Mouse (Mus musculus) cortical plate, adult 2 months (tissue): ENCODE measurements around the gene Hoxd11. TPM values are rescaled to one million over a fixed set of nuclear protein-coding genes. Genes with fewer than 3 reads are reported as not detected.

Source experiments
- H3K27ac ChIP-seq: fragments of 200-500 bp; 2 replicates; pipeline ENCODE4 v1.5.1; 2012; ENCODE audit warnings: low read length, control low read depth, inconsistent platforms; ENCODE audit not compliant: insufficient read depth
- H3K4me1 ChIP-seq: fragments of 200-500 bp; 2 replicates; pipeline ENCODE4 v1.6.1; 2011; ENCODE audit warnings: low read length; ENCODE audit not compliant: control insufficient read depth, insufficient read depth
- H3K4me3 ChIP-seq: fragments of 200-500 bp; 2 replicates; pipeline ENCODE4 v1.5.1; 2011; ENCODE audit warnings: mild to moderate bottlenecking, low read length, control low read depth; ENCODE audit not compliant: insufficient read depth
- CTCF ChIP-seq: fragments of 200-500 bp; IDR thresholded peaks from 2 replicates; pipeline ENCODE4 v1.5.1; 2011; ENCODE audit warnings: mild to moderate bottlenecking, control low read depth, low read length; ENCODE audit not compliant: insufficient read depth; ENCODE audit errors: extremely low read depth
- POLR2A ChIP-seq: fragments of 200-500 bp; IDR thresholded peaks from 2 replicates; pipeline ENCODE4 v1.6.1; 2011; ENCODE audit warnings: mild to moderate bottlenecking, low read length, control low read depth; ENCODE audit not compliant: insufficient read depth; ENCODE audit errors: extremely low read depth
- polyA plus RNA-seq: library from polyadenylated mRNA; depleted of rRNA; stranded (reverse); fragments of >200 nt; gene quantifications from 2 replicates; pipeline ENCODE4 v1.2.3, GENCODE M21; 2012

Gene Hoxd11
- polyA plus RNA-seq, 1 experiment: not detected

- Histone ChIP-seq H3K4me1 (no peaks in the 10 kb centered on the region), H3K4me3 (no peak overlapping the region), H3K27ac (no peak overlapping the region)
- TF ChIP-seq CTCF (no peak), POLR2A (no peak)
These were observed 48.9 kb downstream of the Hoxd11 start for GRCm38 (mm10) chr2:74728303-74728680.

GRCm38 (mm10) chr2:74730331-74730730 lies 51.0 kb downstream of the Hoxd11 start:
- Histone ChIP-seq H3K27ac (no peak overlapping the region), H3K4me1 (no peaks in the 10 kb centered on the region), H3K4me3 (no peak overlapping the region)
- TF ChIP-seq CTCF (no peak), POLR2A (no peak)

DNA sequence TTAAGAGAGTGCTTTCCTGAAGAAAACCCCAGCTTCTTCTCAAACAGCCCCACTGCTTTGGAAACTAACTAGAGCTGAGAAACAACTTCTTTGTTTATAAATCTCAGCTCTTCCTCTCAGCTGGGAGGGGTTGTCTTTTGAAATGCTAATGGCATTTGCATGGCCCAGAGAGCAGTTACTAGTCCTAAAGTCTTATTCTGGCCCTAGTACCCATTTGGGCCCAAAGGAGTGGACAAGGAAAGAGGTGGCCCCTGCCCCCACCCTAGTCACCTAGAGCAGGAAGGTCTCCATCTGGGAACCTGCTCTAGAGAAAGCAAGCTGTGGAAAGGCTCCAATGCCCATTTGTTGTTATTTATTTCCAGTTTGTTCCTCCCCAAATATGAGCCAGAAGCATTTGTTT lies 51.7 kb downstream of the Hoxd11 start:
- H3K4me3 ChIP-seq: no peak overlapping the region
- H3K27ac ChIP-seq: no peak overlapping the region
- no peaks in the 10 kb centered on the region for H3K4me1 ChIP-seq
- TF ChIP-seq CTCF (no peak), POLR2A (no peak)

DNA sequence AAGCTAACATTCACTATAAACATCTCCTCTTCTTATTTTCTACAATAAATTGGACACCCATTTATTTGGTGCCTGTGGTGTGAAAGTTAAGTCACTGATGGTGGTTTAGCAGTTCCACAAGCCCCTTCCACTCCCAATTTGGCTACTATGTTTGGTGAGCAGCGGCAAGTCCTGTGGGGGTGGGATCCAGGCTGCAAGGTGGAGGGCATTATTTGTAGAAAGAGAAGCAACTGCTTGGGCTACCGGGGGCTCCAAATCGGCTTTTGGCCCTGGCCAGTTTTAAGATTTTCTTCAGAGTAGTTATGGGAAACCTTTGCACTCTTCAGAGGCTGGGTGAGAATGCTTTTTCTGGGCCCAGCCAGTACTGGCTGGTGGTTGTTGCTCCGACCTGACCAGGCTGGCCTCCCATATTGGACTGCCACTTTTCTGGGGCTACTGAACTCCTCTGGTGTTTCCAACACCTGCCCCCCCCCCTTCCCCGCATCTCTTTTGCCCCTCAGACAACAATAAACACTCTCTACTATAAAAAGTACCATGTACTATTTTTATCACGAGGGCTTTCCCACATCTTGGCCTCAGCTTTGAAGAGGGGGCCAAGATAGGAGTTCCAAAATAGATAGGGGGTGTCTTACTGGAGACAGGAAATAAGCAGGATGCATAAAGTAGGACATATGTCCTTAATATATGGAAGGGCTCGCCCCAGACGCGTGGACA lies 52.6 kb downstream of the Hoxd11 start:
- H3K4me3 ChIP-seq: no peak overlapping the region
- H3K27ac ChIP-seq: no peak overlapping the region
- TF ChIP-seq POLR2A (no peak), CTCF (no peak)
- H3K4me1 ChIP-seq: no peaks in the 10 kb centered on the region

DNA sequence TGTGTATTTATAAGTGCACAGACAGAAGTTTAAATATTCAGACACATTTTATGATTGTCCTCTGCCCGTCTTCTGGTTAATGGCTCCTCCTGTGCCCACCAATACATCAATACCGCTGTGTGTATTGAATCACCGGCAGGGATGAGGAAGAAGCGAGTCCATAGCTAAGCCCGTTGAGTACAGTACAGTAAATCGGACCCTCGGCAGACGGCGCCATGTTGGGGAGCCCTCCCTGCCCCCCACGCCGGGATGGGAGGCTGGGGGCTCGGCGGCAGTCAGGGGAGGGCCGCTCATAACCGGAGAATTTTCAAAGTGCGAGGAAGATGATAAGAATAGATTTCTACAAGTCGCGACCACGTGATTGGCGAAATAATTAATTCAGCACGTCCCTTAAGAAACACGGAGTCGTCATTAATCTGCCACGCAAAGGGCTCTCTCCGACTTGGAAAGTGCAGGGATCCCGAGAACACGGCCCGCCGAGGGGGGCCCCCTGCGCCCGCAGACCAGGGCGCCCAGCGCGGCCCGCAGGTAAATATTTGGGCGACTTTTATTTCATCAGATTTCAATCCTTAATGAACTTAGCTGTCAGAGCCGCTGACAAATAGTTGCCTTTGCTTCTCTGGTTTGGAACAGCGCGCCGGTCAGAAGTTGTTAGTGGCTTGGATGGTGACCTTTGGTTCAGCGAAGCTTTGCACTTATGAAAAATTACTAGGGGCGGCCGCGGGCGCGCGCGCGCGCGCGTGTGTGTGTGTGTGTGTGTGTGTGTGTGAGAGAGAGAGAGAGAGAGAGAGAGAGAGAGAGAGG lies 53.4 kb downstream of the Hoxd11 start:
- no peak overlapping the region for H3K4me3 ChIP-seq
- no peak for TF ChIP-seq CTCF
- no peak for TF ChIP-seq POLR2A
- no peaks in the 10 kb centered on the region for H3K4me1 ChIP-seq
- H3K27ac ChIP-seq: no peak overlapping the region

DNA sequence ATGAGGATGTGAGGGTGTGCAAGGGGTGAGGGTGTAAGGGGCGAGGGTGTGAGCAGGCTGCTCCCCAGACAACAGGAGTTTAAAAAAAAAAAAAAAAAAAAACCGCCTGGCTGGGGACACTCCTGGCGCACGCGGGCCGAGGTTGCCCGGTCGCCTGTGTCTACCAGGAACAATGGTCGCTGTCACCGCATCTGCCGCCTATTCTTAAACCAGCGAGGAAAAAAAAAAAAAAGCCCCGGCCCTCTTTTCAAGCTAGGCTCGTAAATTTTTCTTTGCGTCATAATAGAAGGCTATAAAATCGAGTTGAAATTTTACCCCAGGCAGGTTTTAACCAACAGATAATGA lies 53.9 kb downstream of the Hoxd11 start:
- Histone ChIP-seq H3K4me3 (no peak overlapping the region), H3K27ac (no peak overlapping the region), H3K4me1 (no peaks in the 10 kb centered on the region)
- no peak for TF ChIP-seq POLR2A
- TF ChIP-seq CTCF: no peak

DNA sequence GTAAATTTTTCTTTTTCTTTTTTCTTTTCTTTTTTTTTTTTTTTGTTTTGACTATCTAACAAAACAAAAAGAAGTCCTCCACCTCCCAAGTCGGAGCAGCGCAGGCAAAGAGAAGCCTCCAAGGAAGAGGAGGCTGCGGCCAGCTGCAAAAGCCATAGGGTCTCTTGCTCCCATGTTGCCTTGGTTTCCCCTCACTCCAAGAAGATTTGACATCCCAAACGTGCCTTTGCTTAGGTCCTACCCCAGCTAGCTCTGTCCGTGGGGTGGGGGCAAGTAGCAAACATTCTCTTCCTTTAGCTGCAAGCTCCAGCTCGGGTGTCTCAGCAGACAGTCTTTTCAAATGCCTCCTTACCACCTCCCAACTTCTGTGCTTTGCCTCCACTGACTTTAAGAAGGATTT lies 54.4 kb downstream of the Hoxd11 start:
- no peaks in the 10 kb centered on the region for H3K4me1 ChIP-seq
- H3K27ac ChIP-seq: no peak overlapping the region
- TF ChIP-seq POLR2A (no peak), CTCF (no peak)
- no peak overlapping the region for H3K4me3 ChIP-seq

DNA sequence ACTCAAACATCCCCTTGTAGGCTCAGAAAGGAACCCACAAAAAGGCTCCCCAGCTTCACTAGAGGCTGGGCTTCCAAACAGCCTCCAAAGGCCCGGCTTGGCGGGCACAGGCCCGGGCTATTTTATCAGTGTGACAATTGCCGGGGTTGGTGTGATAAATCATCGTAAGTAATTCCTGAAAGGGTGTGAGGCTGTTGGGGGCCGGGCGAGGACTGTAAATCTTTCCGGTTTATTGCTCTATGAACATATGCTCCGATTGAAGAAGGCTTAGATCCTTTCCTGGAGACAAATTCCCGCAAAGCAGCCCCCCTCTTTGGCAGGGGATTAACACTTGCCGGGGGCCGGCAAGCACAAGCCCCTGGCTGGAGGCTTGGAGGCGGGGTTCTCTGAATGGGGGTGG lies 55.1 kb downstream of the Hoxd11 start:
- H3K27ac ChIP-seq: no peak overlapping the region
- H3K4me1 ChIP-seq: no peaks in the 10 kb centered on the region
- TF ChIP-seq CTCF (no peak), POLR2A (no peak)
- H3K4me3 ChIP-seq: no peak overlapping the region

- TF ChIP-seq POLR2A: no peak
- no peak for TF ChIP-seq CTCF
- Histone ChIP-seq H3K4me3 (no peak overlapping the region), H3K4me1 (no peaks in the 10 kb centered on the region), H3K27ac (no peak overlapping the region)
These were observed 55.8 kb downstream of the Hoxd11 start for GRCm38 (mm10) chr2:74734996-74735811.
